Mouse (Mus musculus) stomach, embryonic 15.5 days (tissue): Measurements from ENCODE around the gene Gm8212. TPM values are rescaled to one million over a fixed set of nuclear protein-coding genes. Genes with fewer than 3 reads are reported as not detected.
"Not testable (repeated sequence)": the region's sequence is repeated elsewhere in the genome, so short reads cannot be mapped to it uniquely, and the experiment has no call there.

Source experiments
- ATAC-seq: fragments of 200-750 bp; cut with Nextera tagmentation; 2 replicates; pipeline ENCODE4 v1.8.0; 2017; ENCODE audit warnings: low read depth, moderate number of reproducible peaks, moderate TSS enrichment; ENCODE audit not compliant: insufficient read depth, low FRiP score
- H3K27ac ChIP-seq: fragments of 300-500 bp; sonication (generic); 2 replicates; pipeline ENCODE4 v1.5.1; 2015; ENCODE audit warnings: mild to moderate bottlenecking, inconsistent platforms
- H3K27me3 ChIP-seq: fragments of 300-500 bp; sonication (generic); replicated peaks from 2 replicates; pipeline ENCODE4 v1.6.1; 2015; ENCODE audit warnings: inconsistent platforms
- H3K36me3 ChIP-seq: fragments of 300-500 bp; sonication (generic); 2 replicates; pipeline ENCODE4 v1.6.1; 2015; ENCODE audit warnings: inconsistent platforms
- H3K4me1 ChIP-seq: fragments of 300-500 bp; sonication (generic); 2 replicates; pipeline ENCODE4 v1.6.1; 2015; ENCODE audit warnings: inconsistent platforms
- H3K4me2 ChIP-seq: fragments of 300-500 bp; sonication (generic); 2 replicates; pipeline ENCODE4 v1.6.1; 2015; ENCODE audit warnings: mild to moderate bottlenecking, inconsistent platforms
- H3K4me3 ChIP-seq: fragments of 300-500 bp; sonication (generic); replicated peaks from 2 replicates; pipeline ENCODE4 v1.5.1; 2015; ENCODE audit warnings: inconsistent platforms
- H3K9ac ChIP-seq: fragments of 300-500 bp; sonication (generic); 2 replicates; pipeline ENCODE4 v1.6.1; 2015; ENCODE audit warnings: inconsistent platforms
- H3K9me3 ChIP-seq: fragments of 300-500 bp; sonication (generic); 2 replicates; pipeline ENCODE4 v1.6.1; 2016; ENCODE audit warnings: inconsistent platforms
- WGBS: fragments of 180-500 bp; shearing (Covaris S2); methylation state at CpG from one replicate; pipeline ENCODE4 v1.1.7; 2015; 5-methylcytosine and 5-hydroxymethylcytosine counted together
- polyA plus RNA-seq: library from polyadenylated mRNA; unstranded; fragments of >200 nt; fragmentation: Nextera tagmentation; extraction: Ambion mirVana; gene quantifications from 2 replicates; pipeline ENCODE4 v1.2.1, GENCODE M21; 2015

The Gm8212 gene
- polyA plus RNA-seq = not detected in 2 replicates

DNA sequence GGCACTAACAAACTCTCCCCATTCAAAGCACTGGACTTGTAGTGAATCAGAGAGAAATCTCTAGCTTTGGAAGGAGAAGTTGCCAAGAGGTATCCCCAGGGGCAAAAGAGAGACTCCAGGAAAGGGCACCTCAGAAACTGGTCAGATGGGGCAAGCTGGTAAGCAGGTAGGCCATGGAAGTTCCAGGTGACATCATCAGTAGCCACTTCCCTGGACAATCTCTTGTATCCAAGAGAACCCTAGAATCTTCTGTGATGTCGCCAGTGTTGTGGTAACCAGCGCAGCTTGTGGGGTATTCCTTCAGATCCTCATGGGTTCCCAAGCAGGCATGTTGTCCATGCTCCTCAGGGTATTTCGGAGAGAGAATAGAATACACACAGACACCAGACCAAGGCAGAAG is at the start of gene Gm8212:
TSS of gene Gm8212 (plus strand) at position 301 of the 400 bp plus-strand sequence.
- H3K9me3 ChIP-seq, H3K27me3 ChIP-seq, H3K36me3 ChIP-seq, H3K4me2 ChIP-seq, H3K4me3 ChIP-seq, H3K9ac ChIP-seq, H3K27ac ChIP-seq, ATAC-seq, H3K4me1 ChIP-seq: not testable (repeated sequence)
- 100% methylated on average over 3 of the region's 3 CpGs for WGBS

- H3K9ac ChIP-seq, H3K4me1 ChIP-seq, H3K27ac ChIP-seq, H3K27me3 ChIP-seq, H3K36me3 ChIP-seq, ATAC-seq, H3K9me3 ChIP-seq, H3K4me3 ChIP-seq, H3K4me2 ChIP-seq: not testable (repeated sequence)
- WGBS = 92% methylated on average over 3 of the region's 3 CpGs
Observed at GRCm38 (mm10) chr14:44213154-44213553, 15.7 kb downstream of the Gm8212 start, which contains the start of gene 4930503E14Rik. Gene 4930503E14Rik (minus strand): TSS chr14:44213254.

GRCm38 (mm10) chr14:44248039-44248438 is 50.6 kb downstream of the Gm8212 start:
- no peak for ATAC-seq
- Histone ChIP-seq H3K4me3 (no peak overlapping the region), H3K4me2 (no peak overlapping the region), H3K9ac (no peak overlapping the region), H3K4me1 (no peaks in the 10 kb centered on the region), H3K27me3 (no peaks in the 10 kb centered on the region), H3K9me3 (no peaks in the 10 kb centered on the region), H3K27ac (no peak overlapping the region), H3K36me3 (no peaks in the 10 kb centered on the region)
- WGBS = 89% methylated on average over 16 of the region's 16 CpGs

Other genes starting within 250 kb of the Gm8212 start
- not detected in 2 replicates for gene Ang5, start 240.6 kb upstream of the Gm8212 start, polyA plus RNA-seq
- gene Ang6, start 195.4 kb upstream of the Gm8212 start, polyA plus RNA-seq = not detected in 2 replicates
- 1.5 and 2.1 TPM in 2 replicates for gene Ear2, start 95.0 kb upstream of the Gm8212 start, polyA plus RNA-seq
- not detected in 2 replicates for gene Gm3327, start 73.8 kb upstream of the Gm8212 start, polyA plus RNA-seq
- not detected in 2 replicates for gene 4930503E14Rik, start 15.6 kb downstream of the Gm8212 start, polyA plus RNA-seq
- gene Gm8220, start 87.9 kb downstream of the Gm8212 start, polyA plus RNA-seq = not detected in 2 replicates
- not detected in 2 replicates for gene Gm5930, start 140.9 kb downstream of the Gm8212 start, polyA plus RNA-seq
- gene Gm8229, start 167.7 kb downstream of the Gm8212 start, polyA plus RNA-seq = not detected in 2 replicates
- not detected in 2 replicates for gene Gm3371, start 213.0 kb downstream of the Gm8212 start, polyA plus RNA-seq
- gene Gm8232, start 236.0 kb downstream of the Gm8212 start, polyA plus RNA-seq = not detected in 2 replicates